Comparison of ENCODE assay signal across 10 mouse cellular contexts in the genomic region with DNA sequence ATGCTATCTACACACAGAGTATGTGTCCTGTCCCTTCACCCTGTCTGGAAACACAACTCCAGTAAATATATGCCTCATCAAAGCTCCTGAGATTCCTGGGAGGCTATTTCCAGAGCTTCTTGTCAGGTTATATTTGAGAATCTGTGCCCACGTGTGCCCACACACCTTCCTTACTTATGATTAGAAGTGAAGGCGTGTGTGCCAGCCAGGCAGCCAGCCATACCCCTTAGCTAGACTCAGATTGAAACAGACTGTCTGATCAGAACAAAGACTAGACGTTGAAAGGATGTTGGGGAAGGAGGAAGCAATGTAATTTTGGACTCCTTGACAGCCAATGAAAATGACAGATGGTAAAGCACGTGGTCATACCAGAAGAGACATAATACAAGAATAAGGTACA. TPM values are rescaled to one million over a fixed set of nuclear protein-coding genes. Genes with fewer than 3 reads are reported as not detected.
"Had no signal": no experiment of that assay in that cellular context is flagged by ENCODE, and none has a peak within 500 bp of the region (broad histone marks: within the 10 kb centered on the region; RNA-seq: fewer than 3 reads in every experiment).

No protein-coding gene starts in this region.

- ATAC-seq: intestine, embryonic 15.5 days; midbrain, embryonic 16.5 days had no signal

- DNase-seq: kidney, adult 18-20 months; kidney, postnatal 10 days; kidney, postnatal 4 days; lung, adult 18-20 months; retina, postnatal 1 day; thymus, postnatal 4 days had no signal

RNA-seq across cellular contexts. Expression of a gene that starts 45.4 kb away (rescaled TPM):
- total RNA-seq: liver, adult 2 months; megakaryocyte-erythroid progenitor cell, adult 5-6 weeks had no signal
